Mouse (Mus musculus) heart, adult 18-20 months (tissue): ENCODE results near the gene Gja5. TPM values are rescaled to one million over a fixed set of nuclear protein-coding genes. Genes with fewer than 3 reads are reported as not detected.
"Not testable (repeated sequence)": the region's sequence is repeated elsewhere in the genome, so short reads cannot be mapped to it uniquely, and the experiment has no call there.

Experiments used
- DNase-seq, 2 experiments: peaks; one replicate each; pipeline ENCODE4 v3.0.0; 2021 to 2022; ENCODE audit warnings: mixed read lengths in 1 of 2
- total RNA-seq, 2 experiments: library from RNA; stranded (reverse); gene quantifications; 2 replicates each; pipeline ENCODE4 v1.2.3; 2021

Gene Gja5
- total RNA-seq, 2 experiments from 2014 or later, result 15.8 to 17.2 TPM

GRCm38 (mm10) chr3:97037119-97037518 lies 132.6 kb downstream of the Gja5 start:
- DNase-seq, result peak in 1 of 2 experiments; percentile 28

GRCm38 (mm10) chr3:97039721-97040120 lies 135.2 kb downstream of the Gja5 start:
- DNase-seq, result no peak

DNA sequence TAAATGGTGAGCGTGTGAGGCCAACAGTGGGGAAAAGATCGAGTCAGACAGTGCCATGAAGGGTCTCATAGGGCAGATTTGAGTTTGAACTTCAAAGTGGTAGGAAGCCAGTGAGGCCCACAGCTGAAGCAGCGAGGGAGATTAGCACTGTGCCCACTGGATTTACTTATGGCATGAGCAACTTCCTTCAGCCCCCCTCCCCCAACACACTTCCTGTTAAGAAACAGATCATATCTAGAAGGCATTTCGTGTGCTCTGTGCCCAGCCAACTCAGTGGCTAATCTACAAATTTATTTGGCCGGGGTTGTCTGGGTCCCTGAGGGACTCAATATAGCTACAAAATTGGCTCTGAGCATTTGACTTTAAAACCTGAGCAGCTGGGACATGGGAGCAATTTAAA lies 139.7 kb downstream of the Gja5 start:
- DNase-seq, result no peak

- no peak for DNase-seq
Observed at GRCm38 (mm10) chr3:97047757-97048156, 143.3 kb downstream of the Gja5 start.

DNA sequence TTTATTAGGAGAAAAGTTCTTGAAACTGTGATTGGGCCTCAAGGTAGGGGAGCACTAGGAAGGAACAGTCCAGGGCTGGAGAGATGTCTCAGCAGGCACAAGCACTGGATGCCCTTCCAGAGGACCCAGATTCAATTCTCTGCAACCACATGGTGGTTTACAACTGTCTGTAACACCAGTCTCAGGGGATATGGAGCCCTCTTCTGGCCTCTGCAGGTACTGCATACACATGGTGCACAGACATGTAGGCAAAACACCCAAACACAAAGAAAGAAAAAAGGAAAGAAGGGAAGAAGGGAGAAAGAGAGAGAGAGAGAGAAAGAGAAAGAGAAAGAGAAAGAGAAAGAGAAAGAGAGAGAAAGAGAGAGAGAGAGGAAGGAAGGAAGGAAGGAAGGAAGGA lies 143.9 kb downstream of the Gja5 start:
- no peak for DNase-seq

DNA sequence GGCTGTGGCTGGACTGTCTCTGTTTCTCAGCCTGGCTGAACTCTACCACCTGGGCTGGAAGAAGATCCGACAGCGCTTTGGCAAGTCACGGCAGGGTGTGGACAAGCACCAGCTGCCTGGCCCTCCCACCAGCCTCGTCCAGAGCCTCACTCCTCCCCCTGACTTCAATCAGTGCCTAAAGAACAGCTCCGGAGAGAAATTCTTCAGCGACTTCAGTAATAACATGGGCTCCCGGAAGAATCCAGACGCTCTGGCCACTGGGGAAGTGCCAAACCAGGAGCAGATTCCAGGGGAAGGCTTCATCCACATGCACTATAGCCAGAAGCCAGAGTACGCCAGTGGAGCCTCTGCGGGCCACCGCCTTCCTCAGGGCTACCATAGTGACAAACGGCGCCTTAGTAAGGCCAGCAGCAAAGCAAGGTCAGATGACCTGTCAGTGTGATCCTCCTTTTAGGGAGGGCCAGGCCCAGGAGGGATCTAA lies 146.8 kb downstream of the Gja5 start:
- no peak for DNase-seq

DNA sequence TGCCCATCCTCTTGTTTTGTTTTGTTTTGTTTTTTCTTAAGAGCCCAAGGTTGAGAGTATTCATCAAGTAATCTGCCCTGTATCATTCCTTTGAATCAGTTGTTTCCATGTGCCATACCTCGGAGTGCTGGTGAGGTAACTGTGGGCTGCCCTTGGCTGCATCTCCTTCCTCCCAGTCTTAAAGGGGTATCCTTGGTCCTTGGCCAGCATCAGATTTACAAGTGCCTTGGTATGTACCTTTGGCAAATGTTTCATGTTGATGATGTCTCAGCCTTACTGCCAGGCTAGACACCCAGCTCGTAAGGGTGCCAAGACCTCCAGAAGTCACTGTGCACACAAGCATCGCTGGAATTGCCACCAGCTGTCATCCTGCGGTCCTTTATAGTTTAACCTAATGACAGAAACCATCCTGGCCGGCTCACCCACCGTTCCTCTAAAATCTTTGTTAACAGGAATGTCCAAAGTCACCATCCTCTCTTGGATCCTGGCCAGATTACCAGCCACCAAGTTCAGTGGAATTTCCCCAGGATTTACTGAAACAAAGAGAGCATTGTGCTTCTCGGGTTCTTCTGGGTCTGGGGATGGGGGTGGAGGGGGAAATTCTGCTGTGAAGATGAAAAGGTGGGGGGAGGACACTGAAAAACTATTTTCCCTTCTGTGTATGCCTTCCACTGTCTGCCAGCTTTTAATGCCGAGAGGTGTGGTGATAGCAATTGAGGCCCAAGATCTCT lies 147.7 kb downstream of the Gja5 start:
- no peak for DNase-seq

DNA sequence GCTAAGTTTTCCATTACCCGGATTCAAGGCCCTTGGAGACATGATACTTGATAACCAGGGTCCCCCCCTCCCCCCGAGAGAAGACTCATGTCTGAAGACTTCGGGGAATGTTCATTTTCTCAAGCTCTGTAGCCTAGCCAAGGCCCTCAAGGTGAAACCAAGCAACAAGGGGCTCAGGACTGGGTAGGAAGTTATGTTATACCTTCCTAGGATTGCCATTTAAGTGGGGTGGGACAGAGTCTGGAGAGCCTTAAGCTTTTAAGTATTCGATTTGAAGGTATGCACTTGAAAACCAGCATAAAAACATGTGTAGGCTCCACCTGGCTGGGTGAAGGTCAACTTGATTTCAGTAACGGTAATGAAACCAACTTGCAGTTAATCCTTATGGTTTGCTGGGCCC lies 154.2 kb downstream of the Gja5 start:
- no peak for DNase-seq

GRCm38 (mm10) chr3:97060119-97060518 lies 155.6 kb downstream of the Gja5 start:
- DNase-seq, result no peak

DNA sequence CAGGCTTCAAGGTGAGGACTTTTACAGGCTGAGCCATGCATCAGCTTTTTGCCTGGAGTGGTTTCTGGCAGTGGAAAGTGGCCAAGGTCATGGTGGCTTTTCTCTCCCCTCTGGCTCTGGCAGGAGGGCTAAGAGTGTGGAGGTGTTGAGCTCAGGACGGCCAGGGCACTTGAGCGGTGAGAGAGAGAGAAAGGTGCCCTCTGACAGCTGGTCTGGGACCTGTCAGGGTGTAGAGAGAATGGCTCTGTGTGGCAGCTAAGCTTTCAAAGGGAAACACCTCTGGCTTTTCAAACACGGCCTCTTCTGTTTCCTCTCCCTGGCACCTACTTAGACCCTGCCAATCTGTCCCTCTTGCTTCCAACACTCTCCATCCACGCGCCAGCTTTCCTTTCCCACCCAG lies 158.3 kb downstream of the Gja5 start:
- peak; percentile 65 to 85 for DNase-seq

- DNase-seq, result peak; percentile 38 to 57
Observed at GRCm38 (mm10) chr3:97064046-97064445, 159.6 kb downstream of the Gja5 start.

DNA sequence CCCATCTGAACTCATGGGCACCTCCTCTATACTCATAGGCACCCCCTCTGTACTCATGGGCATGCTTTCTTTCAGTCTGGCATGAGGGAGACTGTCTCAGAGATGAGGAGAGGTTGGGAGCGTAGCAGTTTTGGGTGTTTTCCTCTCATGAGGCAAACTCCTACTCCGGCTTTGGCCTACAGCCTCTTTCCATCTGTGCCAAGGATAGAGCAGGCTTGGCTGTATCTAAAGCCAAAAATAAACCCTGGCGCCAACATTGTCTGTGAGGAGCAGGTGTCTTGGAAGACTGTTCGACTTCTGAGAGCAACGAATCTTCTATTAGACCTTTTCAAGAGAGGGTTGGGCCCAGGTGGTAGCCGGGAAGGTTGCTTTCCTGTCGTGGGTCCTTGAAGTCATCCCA lies 165.1 kb downstream of the Gja5 start:
- peak; percentile 22 to 42 for DNase-seq

DNA sequence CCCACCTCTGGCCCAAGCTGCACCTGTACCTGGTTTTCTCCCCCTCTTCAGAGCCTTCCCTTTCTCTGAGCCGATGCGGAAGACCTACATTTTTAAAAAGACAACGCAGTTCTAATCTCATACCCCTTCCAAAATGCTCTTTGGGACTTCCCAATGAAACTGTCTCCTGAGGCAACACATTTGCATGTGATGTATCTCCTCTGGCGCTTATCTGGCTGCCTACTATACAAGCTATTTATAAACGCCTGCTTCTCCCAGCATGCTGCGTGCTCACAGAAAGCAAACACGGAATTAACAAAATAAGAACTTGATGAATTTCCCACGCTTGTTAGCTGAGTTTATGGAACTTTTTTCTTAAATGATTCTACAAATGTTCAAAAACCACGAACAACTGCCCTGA lies 167.4 kb downstream of the Gja5 start:
- DNase-seq, result peak in 1 of 2 experiments; percentile 12

DNA sequence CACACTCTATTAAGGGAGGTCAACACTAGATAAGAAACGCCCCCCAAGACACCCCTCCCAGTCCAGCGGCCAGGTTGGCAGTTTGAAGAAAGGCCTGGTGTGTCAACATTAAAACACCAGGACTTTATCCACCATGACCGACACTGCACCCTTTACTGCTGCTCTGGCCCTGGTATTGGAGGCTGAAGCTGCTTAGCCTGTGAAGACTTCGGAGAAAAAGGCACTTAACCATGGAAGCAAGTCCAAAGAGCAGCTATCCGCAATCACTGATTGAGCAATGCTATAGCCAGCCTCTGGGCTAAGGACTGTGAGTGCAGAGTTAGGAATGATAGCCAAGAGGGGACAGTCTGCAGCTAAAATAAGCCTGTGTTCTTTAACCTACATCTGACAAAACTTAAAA lies 167.9 kb downstream of the Gja5 start:
- peak; percentile 7 to 9 for DNase-seq

GRCm38 (mm10) chr3:97075744-97076350 lies 171.4 kb downstream of the Gja5 start:
- peak; percentile 11 to 21 for DNase-seq

DNA sequence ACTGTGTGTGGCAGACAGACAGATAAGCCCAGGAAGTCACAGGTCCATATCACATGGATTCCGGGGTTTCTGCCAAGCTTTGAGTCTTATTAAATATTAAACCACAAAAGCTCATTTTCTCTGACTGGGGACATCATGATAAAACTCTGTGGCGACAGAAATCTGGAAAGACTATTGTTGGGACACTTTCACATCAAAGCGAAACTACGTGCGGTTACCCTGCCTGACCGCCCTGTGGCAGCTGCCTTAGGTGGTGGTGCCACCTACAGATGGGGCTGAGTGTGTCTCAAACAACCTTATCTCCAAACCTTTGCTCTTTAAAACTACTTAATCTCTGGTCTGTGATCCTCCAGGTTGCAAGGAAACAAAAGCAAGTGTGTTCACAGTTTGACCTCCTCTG lies 171.9 kb downstream of the Gja5 start:
- DNase-seq, result peak; percentile 59 to 65

GRCm38 (mm10) chr3:97078436-97078835 lies 173.9 kb downstream of the Gja5 start:
- no peak for DNase-seq

DNA sequence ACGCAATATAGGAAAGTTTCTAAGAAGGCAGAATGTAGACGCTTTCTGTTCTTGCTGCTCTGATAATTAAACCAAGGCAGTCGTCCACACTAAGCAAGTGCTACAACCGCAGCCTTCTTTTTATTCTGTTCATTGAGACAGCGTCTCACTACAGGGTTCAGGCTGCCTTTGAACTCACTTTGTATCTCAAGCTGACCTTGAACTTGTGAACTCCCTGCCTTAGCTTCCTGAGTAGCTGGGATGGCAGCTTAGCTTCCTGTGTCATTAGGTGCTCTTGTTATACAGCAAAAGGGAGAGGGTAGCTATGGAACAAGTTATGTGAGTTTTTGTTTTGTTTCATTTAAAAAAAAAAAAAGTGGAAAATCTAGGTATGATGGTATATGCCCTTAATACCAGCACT lies 177.7 kb downstream of the Gja5 start:
- DNase-seq, result no peak

DNA sequence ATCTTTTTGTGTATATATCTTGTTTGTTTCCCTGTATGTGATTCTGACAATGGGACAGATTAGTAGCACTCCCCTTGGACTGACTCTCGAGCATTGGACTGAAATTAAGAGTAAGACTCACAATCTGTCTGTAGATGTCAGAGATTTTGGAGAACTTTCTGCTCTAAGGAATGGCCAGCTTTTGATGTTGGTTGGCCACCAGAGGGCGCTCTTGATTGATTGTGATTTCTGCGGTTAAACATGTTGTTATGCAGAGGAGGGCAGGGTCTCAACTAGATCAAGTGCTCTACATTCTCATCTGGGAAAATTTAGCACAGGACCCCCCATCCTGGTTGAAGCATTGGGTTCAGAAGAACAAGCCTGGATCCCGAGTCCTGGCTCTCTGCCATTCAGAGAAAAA lies 182.8 kb downstream of the Gja5 start:
- DNase-seq, result peak in 1 of 2 experiments; percentile 24

GRCm38 (mm10) chr3:97088291-97088690 lies 183.8 kb downstream of the Gja5 start:
- not testable (repeated sequence) for DNase-seq

GRCm38 (mm10) chr3:97091971-97092370 lies 187.5 kb downstream of the Gja5 start:
- DNase-seq, result not testable (repeated sequence)

DNA sequence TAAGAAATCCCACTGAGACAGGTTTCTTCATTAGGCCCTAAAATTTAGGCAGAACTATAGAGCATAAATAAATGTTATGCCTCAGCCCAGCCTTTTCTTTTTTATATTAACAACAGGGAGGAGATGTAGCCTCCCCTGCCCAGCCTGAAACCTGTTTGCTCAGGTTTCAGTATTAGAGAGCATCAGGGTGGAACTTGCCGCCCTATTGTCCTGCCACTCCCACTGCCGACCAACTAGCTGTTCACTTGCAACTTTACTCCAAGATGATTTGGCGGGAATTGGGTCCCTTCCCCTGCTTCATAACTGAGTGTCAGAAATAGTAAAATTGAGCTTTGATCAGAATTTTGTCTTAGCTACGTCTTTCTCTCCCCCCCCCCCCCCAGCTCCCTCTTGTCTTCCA lies 192.2 kb downstream of the Gja5 start:
- not testable (repeated sequence) for DNase-seq

DNA sequence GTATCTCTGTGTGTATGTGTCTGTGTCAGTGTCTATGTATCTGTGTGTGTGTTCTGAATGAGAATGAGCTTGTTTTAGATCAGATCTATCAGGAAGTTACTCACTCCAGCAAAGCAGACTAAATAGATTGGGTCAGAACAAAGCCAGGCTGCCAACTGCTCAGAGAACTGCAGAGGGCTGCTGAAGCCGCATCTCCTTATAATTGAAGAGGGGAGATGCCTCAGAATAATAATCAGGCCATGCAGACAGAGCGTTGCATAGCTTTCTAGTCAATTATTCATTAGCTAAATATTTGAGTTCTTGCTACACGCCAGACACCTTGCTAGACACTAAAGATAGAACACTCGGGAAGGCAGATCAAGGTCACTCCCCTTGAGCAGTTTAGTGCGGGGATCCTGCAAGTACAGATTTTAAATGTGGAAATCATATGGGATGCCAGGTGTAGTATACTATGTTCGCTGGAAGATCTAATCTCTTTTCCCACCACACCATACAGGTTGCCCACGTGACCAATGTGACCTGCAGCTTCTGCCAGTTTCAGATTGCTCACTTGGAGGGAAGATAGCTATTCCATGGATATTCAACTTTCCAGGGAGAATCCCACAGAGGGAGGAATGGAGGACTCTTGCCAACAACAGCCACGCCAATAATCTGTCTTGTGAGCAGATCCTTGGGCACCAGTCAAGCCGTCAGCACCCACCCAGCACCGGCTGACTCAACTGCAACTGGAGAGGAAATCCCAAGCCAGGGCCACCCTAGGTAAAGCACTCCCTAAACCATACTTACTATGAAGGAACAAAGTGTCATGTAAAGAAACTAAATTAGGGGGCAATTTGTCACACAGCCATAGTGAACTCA lies 196.5 kb downstream of the Gja5 start:
- peak; percentile 21 to 27 for DNase-seq
